Mouse (Mus musculus): ENCODE data around the gene Pnpla7. TPM values are rescaled to one million over a fixed set of nuclear protein-coding genes. Genes with fewer than 3 reads are reported as not detected.

Pnpla7 gene
- total and polyA plus RNA-seq, 2 experiments from 2014 or later, result 3.1 to 5.0 TPM

- Histone ChIP-seq H3K9me3 (ENCODE audit: low read length) (no peaks in the 10 kb centered on the region), H3K4me1 (ENCODE audit: insufficient read depth) (peaks cover 9% of the 10 kb centered on the region; the same call in 1 of the 2 replicates), H3K4me2 (ENCODE audit: low read depth) (no peak overlapping the region), H3K27me3 (ENCODE audit: insufficient read depth, low read length) (no peaks in the 10 kb centered on the region), H3K9ac (no peak overlapping the region), H3K27ac (ENCODE audit: low read depth, low read length) (no peak overlapping the region), H3K36me3 (ENCODE audit: insufficient read depth) (peaks cover 8% of the 10 kb centered on the region; the same call in 1 of the 2 replicates), H3K4me3 (ENCODE audit: low read depth, low read length) (no peak overlapping the region)
- no peak for TF ChIP-seq CTCF (IDR thresholded peaks at IDR 0.05; ENCODE audit: low read depth)
- no peak for DNase-seq
- 89% methylated on average over 5 of the region's 5 CpGs for WGBS
- ATAC-seq, result no peak
Measured at GRCm38 (mm10) chr2:24976960-24977359, 1.1 kb downstream of the Pnpla7 start.

DNA sequence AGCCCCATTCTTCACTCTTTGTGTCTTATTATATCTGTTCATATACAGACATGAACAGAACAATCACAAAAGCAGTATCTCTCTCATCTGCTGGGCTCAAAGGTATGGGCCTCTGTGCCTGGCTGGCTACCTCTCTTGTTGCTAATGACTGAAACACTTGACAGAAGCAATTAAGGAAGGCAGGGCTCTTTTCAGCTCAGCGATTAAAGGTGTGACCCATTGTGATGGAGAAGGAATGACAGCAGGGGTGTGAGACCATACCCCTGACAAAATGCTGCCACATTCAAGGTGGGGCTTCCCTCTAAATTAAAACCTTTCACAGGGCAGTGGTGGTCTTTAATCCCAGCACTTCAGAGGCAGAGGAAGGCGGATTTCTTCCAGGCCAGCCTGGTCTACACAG, 11.9 kb downstream of the Pnpla7 start:
- no peak for TF ChIP-seq CTCF (IDR thresholded peaks at IDR 0.05; ENCODE audit: low read depth)
- 68% methylated on average over 2 of the region's 2 CpGs for WGBS
- no peak overlapping the region for H3K27ac ChIP-seq (ENCODE audit: low read depth, low read length)
- no peaks in the 10 kb centered on the region for H3K9me3 ChIP-seq (ENCODE audit: low read length)
- no peak for ATAC-seq
- H3K4me1 ChIP-seq (ENCODE audit: insufficient read depth), result no peaks in the 10 kb centered on the region
- H3K27me3 ChIP-seq (ENCODE audit: insufficient read depth, low read length), result no peaks in the 10 kb centered on the region
- DNase-seq, result no peak
- H3K36me3 ChIP-seq (ENCODE audit: insufficient read depth), result no peaks in the 10 kb centered on the region
- H3K4me2 ChIP-seq (ENCODE audit: low read depth), result no peak overlapping the region
- H3K4me3 ChIP-seq (ENCODE audit: low read depth, low read length), result no peak overlapping the region
- H3K9ac ChIP-seq, result no peak overlapping the region

DNA sequence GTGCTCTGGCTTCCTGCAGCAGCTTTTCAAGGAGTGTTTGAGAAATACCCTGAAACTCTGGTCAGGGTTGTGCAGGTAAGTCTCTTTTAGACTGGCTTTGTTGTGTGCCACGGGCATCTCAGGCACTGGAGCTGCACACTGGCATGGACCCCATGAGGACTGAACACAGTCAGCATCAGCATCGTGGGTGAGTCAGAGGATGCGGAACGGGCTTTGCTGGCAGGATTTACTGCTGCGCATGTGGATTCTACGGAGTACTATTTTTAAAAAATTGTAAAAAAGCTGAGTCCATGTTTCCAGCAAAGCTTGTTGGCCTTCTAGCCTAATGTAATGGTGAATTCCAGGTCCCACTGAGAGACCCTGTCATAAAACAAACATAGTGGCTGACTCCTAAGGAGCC, 19.5 kb downstream of the Pnpla7 start:
- Histone ChIP-seq H3K9me3 (ENCODE audit: low read length) (no peaks in the 10 kb centered on the region), H3K9ac (no peak overlapping the region), H3K4me3 (ENCODE audit: low read depth, low read length) (no peak overlapping the region), H3K4me1 (ENCODE audit: insufficient read depth) (no peaks in the 10 kb centered on the region), H3K27ac (ENCODE audit: low read depth, low read length) (no peak overlapping the region), H3K36me3 (ENCODE audit: insufficient read depth) (no peaks in the 10 kb centered on the region), H3K27me3 (ENCODE audit: insufficient read depth, low read length) (no peaks in the 10 kb centered on the region), H3K4me2 (ENCODE audit: low read depth) (no peak overlapping the region)
- ATAC-seq, result no peak
- no peak for TF ChIP-seq CTCF (IDR thresholded peaks at IDR 0.05; ENCODE audit: low read depth)
- DNase-seq, result no peak
- 90% methylated on average over 6 of the region's 6 CpGs for WGBS

GRCm38 (mm10) chr2:24996471-24996870, 20.6 kb downstream of the Pnpla7 start:
- no peaks in the 10 kb centered on the region for H3K9me3 ChIP-seq (ENCODE audit: low read length)
- ATAC-seq, result no peak
- H3K36me3 ChIP-seq (ENCODE audit: insufficient read depth), result no peaks in the 10 kb centered on the region
- H3K4me2 ChIP-seq (ENCODE audit: low read depth), result no peak overlapping the region
- no peak overlapping the region for H3K27ac ChIP-seq (ENCODE audit: low read depth, low read length)
- H3K9ac ChIP-seq, result no peak overlapping the region
- H3K4me3 ChIP-seq (ENCODE audit: low read depth, low read length), result no peak overlapping the region
- H3K27me3 ChIP-seq (ENCODE audit: insufficient read depth, low read length), result no peaks in the 10 kb centered on the region
- no peak for DNase-seq
- WGBS, result 92% methylated on average over 2 of the region's 2 CpGs
- no peaks in the 10 kb centered on the region for H3K4me1 ChIP-seq (ENCODE audit: insufficient read depth)
- no peak for TF ChIP-seq CTCF (IDR thresholded peaks at IDR 0.05; ENCODE audit: low read depth)

- Histone ChIP-seq H3K4me1 (ENCODE audit: insufficient read depth) (no peaks in the 10 kb centered on the region), H3K4me2 (ENCODE audit: low read depth) (no peak overlapping the region), H3K27me3 (ENCODE audit: insufficient read depth, low read length) (no peaks in the 10 kb centered on the region), H3K36me3 (ENCODE audit: insufficient read depth) (no peaks in the 10 kb centered on the region), H3K9me3 (ENCODE audit: low read length) (no peaks in the 10 kb centered on the region), H3K27ac (ENCODE audit: low read depth, low read length) (no peak overlapping the region), H3K9ac (no peak overlapping the region), H3K4me3 (ENCODE audit: low read depth, low read length) (no peak overlapping the region)
- 72% methylated on average over 3 of the region's 3 CpGs for WGBS
- peak; percentile 62 for TF ChIP-seq CTCF (IDR thresholded peaks at IDR 0.05; ENCODE audit: low read depth)
- peak; percentile 31 for DNase-seq
- ATAC-seq, result no peak
Measured at GRCm38 (mm10) chr2:25000544-25001235, 24.9 kb downstream of the Pnpla7 start.

DNA sequence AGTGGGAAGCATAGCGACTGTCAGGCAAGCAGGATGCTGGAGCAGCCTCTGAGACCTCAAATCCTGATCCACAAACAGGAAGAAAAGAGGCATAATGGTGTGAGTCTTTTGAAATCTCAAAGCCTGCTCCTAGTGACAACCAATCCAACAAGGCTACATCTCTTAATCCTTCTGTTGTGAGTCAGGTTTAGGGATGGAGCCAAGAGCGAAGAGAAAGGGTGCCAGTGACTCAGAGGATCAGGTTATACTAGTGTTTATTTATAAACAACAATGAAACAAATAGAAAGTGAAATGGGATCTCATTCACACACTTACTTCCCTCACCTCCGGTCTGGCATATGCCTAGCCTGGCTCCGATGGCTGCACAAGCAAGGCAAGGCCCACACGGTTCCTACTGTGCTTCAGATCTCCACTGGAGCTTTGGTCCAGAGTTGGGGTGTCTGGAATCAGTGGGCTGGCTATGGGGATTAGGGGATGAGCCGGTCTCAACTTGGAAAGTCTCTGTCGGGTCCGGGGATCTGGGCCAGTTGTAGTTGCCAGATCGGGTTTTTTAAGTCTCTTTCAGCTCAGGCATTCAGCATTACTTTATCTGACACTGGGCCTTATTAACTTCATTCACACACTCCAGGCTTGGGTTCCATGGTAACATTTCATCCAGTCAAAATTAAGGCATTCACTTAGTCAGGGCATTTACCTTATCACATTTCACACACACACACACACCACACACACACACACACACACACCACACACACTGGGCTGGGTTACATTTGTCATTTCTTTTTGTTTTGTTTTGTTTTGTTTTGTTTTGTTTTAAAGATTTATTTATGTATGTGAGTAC, 28.3 kb downstream of the Pnpla7 start:
- Histone ChIP-seq H3K4me3 (ENCODE audit: low read depth, low read length) (no peak overlapping the region), H3K27ac (ENCODE audit: low read depth, low read length) (no peak overlapping the region), H3K9ac (no peak overlapping the region), H3K4me1 (ENCODE audit: insufficient read depth) (no peaks in the 10 kb centered on the region), H3K9me3 (ENCODE audit: low read length) (no peaks in the 10 kb centered on the region), H3K27me3 (ENCODE audit: insufficient read depth, low read length) (no peaks in the 10 kb centered on the region), H3K4me2 (ENCODE audit: low read depth) (no peak overlapping the region), H3K36me3 (ENCODE audit: insufficient read depth) (no peaks in the 10 kb centered on the region)
- ATAC-seq (peak; percentile 77), DNase-seq (peak; percentile 10)
- no peak for TF ChIP-seq CTCF (IDR thresholded peaks at IDR 0.05; ENCODE audit: low read depth)
- 39% methylated on average over 9 of the region's 9 CpGs for WGBS

DNA sequence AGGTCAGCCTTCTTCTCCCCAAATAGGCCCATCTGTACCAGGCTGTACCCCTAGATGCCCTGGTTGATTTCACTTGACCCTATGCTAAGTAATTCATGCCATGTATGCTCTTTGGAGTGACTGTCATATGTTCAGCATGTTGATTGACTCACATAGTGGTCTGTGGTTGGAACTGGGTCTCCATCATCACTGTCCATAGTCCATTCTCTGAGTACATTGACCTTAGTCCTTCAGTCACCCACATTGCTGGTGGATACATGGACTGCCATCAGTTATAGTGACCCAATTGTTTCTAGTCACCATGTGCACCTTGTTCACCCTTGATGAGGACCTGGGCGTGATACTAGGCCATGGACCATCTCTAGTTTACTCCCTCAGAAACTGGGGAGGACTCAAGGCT, 30.9 kb downstream of the Pnpla7 start:
- Histone ChIP-seq H3K9ac (no peak overlapping the region), H3K4me3 (ENCODE audit: low read depth, low read length) (no peak overlapping the region), H3K27me3 (ENCODE audit: insufficient read depth, low read length) (no peaks in the 10 kb centered on the region), H3K4me1 (ENCODE audit: insufficient read depth) (no peaks in the 10 kb centered on the region), H3K9me3 (ENCODE audit: low read length) (no peaks in the 10 kb centered on the region), H3K27ac (ENCODE audit: low read depth, low read length) (no peak overlapping the region), H3K4me2 (ENCODE audit: low read depth) (no peak overlapping the region), H3K36me3 (ENCODE audit: insufficient read depth) (no peaks in the 10 kb centered on the region)
- WGBS, result 86% methylated on average over 1 of the region's 1 CpGs
- TF ChIP-seq CTCF (IDR thresholded peaks at IDR 0.05; ENCODE audit: low read depth), result no peak
- DNase-seq, result no peak
- no peak for ATAC-seq
